Mouse (Mus musculus) embryonic fibroblast, embryonic 13.5 days (primary cell): Measurements from ENCODE around the gene Vwa5b2. TPM values are rescaled to one million over a fixed set of nuclear protein-coding genes. Genes with fewer than 3 reads are reported as not detected.

Experiments used
- H3K27ac ChIP-seq: 2 replicates; pipeline ENCODE4 v1.5.1; 2012; ENCODE audit warnings: low read length, control low read depth, inconsistent platforms; ENCODE audit not compliant: insufficient read depth
- H3K4me1 ChIP-seq: 2 replicates; pipeline ENCODE4 v1.6.1; 2011; ENCODE audit warnings: low read length; ENCODE audit not compliant: control insufficient read depth, insufficient read depth
- H3K4me3 ChIP-seq: 2 replicates; pipeline ENCODE4 v1.5.1; 2011; ENCODE audit warnings: mild to moderate bottlenecking, control low read depth, low read length; ENCODE audit not compliant: insufficient read depth
- CTCF ChIP-seq: IDR thresholded peaks from 2 replicates; pipeline ENCODE4 v1.5.1; 2011; ENCODE audit warnings: mild to moderate bottlenecking, control low read depth, low read length, moderate library complexity, borderline replicate concordance; ENCODE audit not compliant: insufficient read depth
- POLR2A ChIP-seq: IDR thresholded peaks from 2 replicates; pipeline ENCODE4 v1.6.1; 2011; ENCODE audit warnings: low read depth, mild to moderate bottlenecking, control low read depth, low read length, moderate library complexity
- polyA plus RNA-seq: library from polyadenylated mRNA; stranded (reverse); fragments of >200 nt; gene quantifications from 2 replicates; pipeline ENCODE4 v1.2.4, GENCODE M21; 2011; ENCODE audit warnings: low read depth; ENCODE audit not compliant: missing spikeins, insufficient read length

Gene Vwa5b2
- polyA plus RNA-seq, 1 experiment = not detected

- no peak for TF ChIP-seq POLR2A
- TF ChIP-seq CTCF = no peak
- Histone ChIP-seq H3K4me3 (no peak overlapping the region), H3K27ac (no peak overlapping the region), H3K4me1 (no peaks in the 10 kb centered on the region)
Observed at GRCm38 (mm10) chr16:20557381-20557780, 31.9 kb upstream of the Vwa5b2 start.

GRCm38 (mm10) chr16:20565075-20565474 lies 24.2 kb upstream of the Vwa5b2 start:
- TF ChIP-seq CTCF (no peak), POLR2A (0 out of 2 replicates have a peak, but pooled peaks have one; percentile 9)
- Histone ChIP-seq H3K4me3 (no peak overlapping the region), H3K4me1 (no peaks in the 10 kb centered on the region), H3K27ac (no peak overlapping the region)

- H3K27ac ChIP-seq = no peak overlapping the region
- H3K4me1 ChIP-seq = peaks cover 4% of the 10 kb centered on the region; the same call in 1 of the 2 replicates
- peak overlapping the region; percentile 32 for H3K4me3 ChIP-seq
- TF ChIP-seq CTCF (no peak), POLR2A (no peak)
Observed at GRCm38 (mm10) chr16:20589939-20590679, 838 bp downstream of the Vwa5b2 start.

DNA sequence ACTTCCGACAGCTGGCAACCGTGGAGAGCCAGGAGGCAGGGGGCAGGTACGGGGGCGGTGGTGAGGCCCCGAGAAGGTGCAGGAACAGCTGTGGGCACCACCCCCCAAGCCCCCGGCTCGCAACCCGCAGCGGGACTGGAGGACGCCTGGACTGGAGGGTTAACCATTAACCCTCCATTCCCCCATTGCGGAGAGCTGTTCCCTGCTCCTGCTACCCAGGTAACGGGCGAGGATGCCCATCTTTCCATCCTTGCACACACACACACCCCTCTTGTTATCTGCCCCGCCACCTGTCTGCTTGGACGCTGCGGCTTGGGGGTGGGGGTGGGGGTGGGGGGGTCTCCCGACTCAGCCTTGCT lies 1.4 kb downstream of the Vwa5b2 start:
- peaks cover 4% of the 10 kb centered on the region; the same call in 1 of the 2 replicates for H3K4me1 ChIP-seq
- H3K4me3 ChIP-seq = no peak overlapping the region
- TF ChIP-seq POLR2A = no peak
- no peak for TF ChIP-seq CTCF
- H3K27ac ChIP-seq = no peak overlapping the region

GRCm38 (mm10) chr16:20591076-20591705 lies 1.9 kb downstream of the Vwa5b2 start:
- Histone ChIP-seq H3K27ac (no peak overlapping the region), H3K4me3 (no peak overlapping the region), H3K4me1 (peaks cover 4% of the 10 kb centered on the region; the same call in 1 of the 2 replicates)
- no peak for TF ChIP-seq POLR2A
- no peak for TF ChIP-seq CTCF

GRCm38 (mm10) chr16:20595060-20595673 lies 5.9 kb downstream of the Vwa5b2 start:
- H3K4me1 ChIP-seq = peaks cover 2% of the 10 kb centered on the region; the same call in 1 of the 2 replicates
- no peak overlapping the region for H3K4me3 ChIP-seq
- TF ChIP-seq CTCF (no peak), POLR2A (no peak)
- H3K27ac ChIP-seq = no peak overlapping the region

GRCm38 (mm10) chr16:20595737-20596136 lies 6.5 kb downstream of the Vwa5b2 start:
- no peak for TF ChIP-seq CTCF
- TF ChIP-seq POLR2A = no peak
- H3K4me3 ChIP-seq = no peak overlapping the region
- H3K4me1 ChIP-seq = no peaks in the 10 kb centered on the region
- no peak overlapping the region for H3K27ac ChIP-seq

DNA sequence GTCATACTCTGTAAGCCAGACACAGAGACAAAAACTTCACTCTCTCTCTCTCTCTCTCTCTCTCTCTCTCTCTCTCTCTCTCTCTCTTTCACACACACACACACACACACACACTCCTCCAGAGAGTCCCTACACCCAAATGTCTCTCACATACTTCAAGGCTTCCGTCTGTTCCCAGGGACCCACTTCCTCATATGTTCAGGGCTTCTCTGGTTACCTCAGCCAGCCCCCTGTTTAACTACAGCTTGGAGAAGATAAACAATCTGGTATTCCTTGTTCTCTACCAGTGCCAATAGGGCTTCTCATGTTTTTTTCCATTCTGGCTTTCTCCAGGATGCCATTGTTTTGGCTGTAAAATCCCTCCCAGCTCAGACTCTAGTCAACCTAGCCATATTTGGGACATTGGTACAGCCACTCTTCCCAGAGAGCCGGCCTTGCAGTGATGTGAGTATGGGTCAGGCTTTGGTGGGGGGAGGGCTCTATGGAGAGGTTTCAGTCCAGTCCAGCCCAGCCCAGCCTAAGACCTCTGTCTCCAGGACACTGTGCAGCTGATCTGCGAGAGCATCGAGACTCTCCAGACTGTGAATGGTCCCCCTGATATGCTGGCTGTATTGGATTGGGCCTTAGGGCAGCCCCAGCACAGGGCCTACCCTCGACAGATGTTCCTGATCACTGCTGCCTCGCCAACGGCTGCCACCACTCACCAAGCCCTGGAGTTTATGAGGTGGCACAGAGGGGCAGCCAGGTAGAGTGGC lies 7.6 kb downstream of the Vwa5b2 start:
- TF ChIP-seq CTCF = no peak
- TF ChIP-seq POLR2A = no peak
- Histone ChIP-seq H3K4me1 (no peaks in the 10 kb centered on the region), H3K4me3 (no peak overlapping the region), H3K27ac (no peak overlapping the region)

- Histone ChIP-seq H3K4me1 (no peaks in the 10 kb centered on the region), H3K4me3 (no peak overlapping the region), H3K27ac (no peak overlapping the region)
- TF ChIP-seq POLR2A = no peak
- no peak for TF ChIP-seq CTCF
Observed at GRCm38 (mm10) chr16:20600511-20600910, 11.2 kb downstream of the Vwa5b2 start.
